ENCODE assay signal across 18 mouse cellular contexts in genomic region chr5:54239586-54239985, GRCm38 (mm10).
A peak's percentile ranks its signal among the peaks of the same experiment; 100 is the strongest.
DNase-seq lines count a peak whose midpoint lies in the region; ATAC-seq lines count a peak whose summit lies in the region.
"Had no signal": no experiment of that assay in that cellular context is flagged by ENCODE, and none has a peak within 500 bp of the region (broad histone marks: within the 10 kb centered on the region; RNA-seq: fewer than 3 reads in every experiment).

No protein-coding gene starts in this region.

- intact Hi-C loops in left cerebral cortex, postnatal 36 days (cut with DNase I): no loop called here

- no peak for DNase-seq in frontal cortex, postnatal 10 days (ENCODE audit: low spot score in 2 of 2)
- DNase-seq in left cerebral cortex, adult 18-20 months (ENCODE audit: low spot score in 2 of 2): peak; percentile 74
- no peak for DNase-seq in left cerebral cortex, adult 11 months (ENCODE audit: low spot score)
- peak; percentile 55 to 68 for DNase-seq in left cerebral cortex, postnatal 36 days (ENCODE audit: low spot score in 2 of 2)
- peak; percentile 82 for DNase-seq in telencephalon, adult 2 months (ENCODE audit: low read depth, low spot score)
- DNase-seq in T-cell, adult 2 months (ENCODE audit: low spot score): no peak
- DNase-seq in yolk sac, embryonic 10.5 days (ENCODE audit: low spot score): no peak
- DNase-seq: adrenal gland, postnatal 14 days; cerebellum, postnatal 10 days; gastrocnemius, postnatal 14 days; heart, adult 18-20 months; heart, postnatal 36 days; kidney, adult 11 months; kidney, postnatal 36 days; thymus, adult 18-20 months; thymus, postnatal 36 days had no signal

- ATAC-seq in frontal cortex, adult (ENCODE audit: low TSS enrichment): peak; percentile 46
- ATAC-seq: lung, postnatal 0 days had no signal

Comparison
In these comparisons a context has a peak if more than half of its experiments do, and no peak if none do; other contexts are left out.
1. DNase-seq: peak in left cerebral cortex, adult 18-20 months (2 of 2), left cerebral cortex, postnatal 36 days (2 of 2) and telencephalon, adult 2 months (single experiment); none in frontal cortex, postnatal 10 days (0 of 2), left cerebral cortex, adult 11 months (single experiment), T-cell, adult 2 months (single experiment) and yolk sac, embryonic 10.5 days (single experiment).